Mouse (Mus musculus) liver, embryonic 14.5 days (tissue): ENCODE data around the gene Odf3l1. TPM values are rescaled to one million over a fixed set of nuclear protein-coding genes. Genes with fewer than 3 reads are reported as not detected.

Experiments used
- ATAC-seq: fragments of 200-750 bp; cut with Nextera tagmentation; 2 replicates; pipeline ENCODE4 v1.8.0; 2017; ENCODE audit warnings: moderate number of reproducible peaks, mild to moderate bottlenecking, moderate library complexity; ENCODE audit not compliant: insufficient read depth
- DNase-seq, 3 experiments: peaks; one replicate each; pipeline ENCODE4 v3.0.0-alpha.2; 2012 to 2013; ENCODE audit warnings: low read depth in 3 of 3, low spot score in 3 of 3
- H3K27ac ChIP-seq: fragments of 300-500 bp; sonication (generic); 2 replicates; pipeline ENCODE4 v1.5.1; 2014; ENCODE audit warnings: moderate library complexity, mild to moderate bottlenecking, control low read depth, inconsistent platforms
- H3K27me3 ChIP-seq: fragments of 300-500 bp; sonication (generic); 2 replicates; pipeline ENCODE4 v1.6.1; 2014; ENCODE audit warnings: mild to moderate bottlenecking, low read length, moderate library complexity; ENCODE audit not compliant: control insufficient read depth, insufficient read depth
- H3K36me3 ChIP-seq: fragments of 300-500 bp; sonication (generic); replicated peaks from 2 replicates; pipeline ENCODE4 v1.6.1; 2014; ENCODE audit warnings: low read depth; ENCODE audit not compliant: control insufficient read depth, insufficient read depth
- H3K4me1 ChIP-seq, 2 experiments: fragments of 200-500 bp in 1 of 2; fragments of 300-500 bp in 1 of 2; sonication (generic) in 1 of 2; replicated peaks; 2 replicates each; pipeline ENCODE4 v1.6.1; 2012 to 2014; ENCODE audit warnings: antibody characterized with exemption in 1 of 2, inconsistent platforms in 1 of 2, low read length in 1 of 2; ENCODE audit not compliant: control insufficient read depth in 2 of 2, insufficient read depth in 2 of 2
- H3K4me2 ChIP-seq: fragments of 300-500 bp; sonication (generic); 2 replicates; pipeline ENCODE4 v1.6.1; 2014; ENCODE audit warnings: low read depth, mild to moderate bottlenecking, control low read depth, moderate library complexity
- H3K4me3 ChIP-seq, 2 experiments: fragments of 200-500 bp in 1 of 2; fragments of 300-500 bp in 1 of 2; sonication (generic) in 1 of 2; 2 replicates each; pipeline ENCODE4 v1.5.1; 2012 to 2014; ENCODE audit warnings: low read depth in 2 of 2, low read length in 2 of 2, mild to moderate bottlenecking in 2 of 2, control low read depth in 1 of 2, inconsistent platforms in 1 of 2, moderate library complexity in 1 of 2; ENCODE audit not compliant: insufficient read depth in 1 of 2
- H3K9ac ChIP-seq: fragments of 300-500 bp; sonication (generic); replicated peaks from 2 replicates; pipeline ENCODE4 v1.6.1; 2014; ENCODE audit warnings: mild to moderate bottlenecking, control low read depth, moderate library complexity
- H3K9me3 ChIP-seq: fragments of 300-500 bp; sonication (generic); 2 replicates; pipeline ENCODE4 v1.6.1; 2016; ENCODE audit warnings: low read length, mixed read lengths; ENCODE audit not compliant: control insufficient read depth
- CTCF ChIP-seq: IDR thresholded peaks from 2 replicates; pipeline ENCODE4 v1.5.1; 2016; ENCODE audit warnings: antibody characterized with exemption, low read depth, control low read depth
- EP300 ChIP-seq: IDR thresholded peaks from 2 replicates; pipeline ENCODE4 v1.6.1; 2016; ENCODE audit warnings: antibody characterized with exemption, low read depth
- WGBS: fragments of 180-500 bp; shearing (Covaris S2); extraction: QIAGEN DNeasy Blood & Tissue Kit; methylation state at CpG from one replicate; pipeline ENCODE4 v1.1.7; 2014; ENCODE audit not compliant: insufficient replicate concordance; 5-methylcytosine and 5-hydroxymethylcytosine counted together
- polyA plus RNA-seq, 2 experiments: library from polyadenylated mRNA; depleted of rRNA in 1 of 2; stranded (reverse) in 1 of 2; unstranded in 1 of 2; fragments of >200 nt; fragmentation: Nextera tagmentation in 1 of 2; extraction: Ambion mirVana in 1 of 2; gene quantifications; 2 replicates each; pipeline versions ENCODE4 v1.2.1 to v1.2.3; 2012 to 2014

Gene Odf3l1
- polyA plus RNA-seq, 2 experiments, result not detected

- Histone ChIP-seq H3K4me1 (no peaks in the 10 kb centered on the region), H3K4me2 (no peak overlapping the region), H3K27me3 (no peaks in the 10 kb centered on the region; the same call in none of the 2 replicates), H3K4me3 (no peak overlapping the region), H3K27ac (no peak overlapping the region), H3K36me3 (no peaks in the 10 kb centered on the region), H3K9me3 (no peaks in the 10 kb centered on the region), H3K9ac (no peak overlapping the region)
- DNase-seq (no peak), ATAC-seq (no peak)
- WGBS, result 48% methylated on average over 2 of the region's 2 CpGs
- TF ChIP-seq EP300 (no peak), CTCF (no peak)
Measured at GRCm38 (mm10) chr9:56862863-56863262, 1.6 kb downstream of the Odf3l1 start.

- Histone ChIP-seq H3K36me3 (no peaks in the 10 kb centered on the region), H3K27ac (no peak overlapping the region), H3K4me1 (no peaks in the 10 kb centered on the region), H3K4me2 (no peak overlapping the region), H3K27me3 (no peaks in the 10 kb centered on the region; the same call in none of the 2 replicates), H3K4me3 (no peak overlapping the region), H3K9ac (no peak overlapping the region), H3K9me3 (no peaks in the 10 kb centered on the region)
- TF ChIP-seq CTCF (no peak), EP300 (no peak)
- no peak for ATAC-seq
- no peak for DNase-seq
- 53% methylated on average over 15 of the region's 15 CpGs for WGBS
Measured at GRCm38 (mm10) chr9:56860486-56861269, 3.8 kb downstream of the Odf3l1 start.

GRCm38 (mm10) chr9:56860035-56860434 lies 4.4 kb downstream of the Odf3l1 start:
- no peak overlapping the region for H3K27ac ChIP-seq
- H3K4me2 ChIP-seq, result no peak overlapping the region
- no peaks in the 10 kb centered on the region for H3K9me3 ChIP-seq
- DNase-seq (no peak), ATAC-seq (no peak)
- no peaks in the 10 kb centered on the region for H3K4me1 ChIP-seq
- H3K9ac ChIP-seq, result no peak overlapping the region
- H3K4me3 ChIP-seq, result no peak overlapping the region
- H3K27me3 ChIP-seq, result no peaks in the 10 kb centered on the region; the same call in none of the 2 replicates
- TF ChIP-seq EP300, result no peak
- no peak for TF ChIP-seq CTCF
- H3K36me3 ChIP-seq, result no peaks in the 10 kb centered on the region
- WGBS, result 70% methylated on average over 3 of the region's 3 CpGs

- H3K9me3 ChIP-seq, result no peaks in the 10 kb centered on the region
- H3K27me3 ChIP-seq, result no peaks in the 10 kb centered on the region
- WGBS, result 32% methylated on average over 3 of the region's 3 CpGs
- no peak overlapping the region for H3K4me2 ChIP-seq
- no peaks in the 10 kb centered on the region for H3K36me3 ChIP-seq
- DNase-seq, result no peak
- no peak overlapping the region for H3K27ac ChIP-seq
- no peak for TF ChIP-seq CTCF
- no peak for TF ChIP-seq EP300
- no peak for ATAC-seq
- no peaks in the 10 kb centered on the region for H3K4me1 ChIP-seq
- no peak overlapping the region for H3K4me3 ChIP-seq
- H3K9ac ChIP-seq, result no peak overlapping the region
Measured at GRCm38 (mm10) chr9:56857463-56857862, 7.0 kb downstream of the Odf3l1 start.

- no peak overlapping the region for H3K4me3 ChIP-seq
- no peak for TF ChIP-seq EP300
- H3K9me3 ChIP-seq, result no peaks in the 10 kb centered on the region
- ATAC-seq (no peak), DNase-seq (no peak)
- no peak overlapping the region for H3K27ac ChIP-seq
- WGBS, result 35% methylated on average over 11 of the region's 11 CpGs
- no peaks in the 10 kb centered on the region; a peak in 1 of 4 replicates for H3K4me1 ChIP-seq
- H3K4me2 ChIP-seq, result no peak overlapping the region
- no peaks in the 10 kb centered on the region for H3K36me3 ChIP-seq
- no peaks in the 10 kb centered on the region for H3K27me3 ChIP-seq
- no peak overlapping the region for H3K9ac ChIP-seq
Measured at GRCm38 (mm10) chr9:56851778-56852177, 12.7 kb downstream of the Odf3l1 start.
